Mouse (Mus musculus) lung, postnatal 4 days (tissue): Measurements from ENCODE around the gene Ipmk.
"Not testable (repeated sequence)": the region's sequence is repeated elsewhere in the genome, so short reads cannot be mapped to it uniquely, and the experiment has no call there.

Experiments
- DNase-seq, 2 experiments: peaks; one replicate each; pipeline ENCODE4 v3.0.0; 2021

Gene Ipmk

GRCm38 (mm10) chr10:71428246-71428864 is 80.8 kb downstream of the Ipmk start:
- peak; percentile 26 to 31 for DNase-seq

- no peak for DNase-seq
These were observed 83.1 kb downstream of the Ipmk start for GRCm38 (mm10) chr10:71430661-71431060.

GRCm38 (mm10) chr10:71443086-71443485 is 95.5 kb downstream of the Ipmk start:
- DNase-seq, result no peak

GRCm38 (mm10) chr10:71447661-71448060 is 100.1 kb downstream of the Ipmk start:
- no peak for DNase-seq

GRCm38 (mm10) chr10:71448284-71448683 is 100.7 kb downstream of the Ipmk start:
- DNase-seq, result no peak

- DNase-seq, result no peak
These were observed 107.8 kb downstream of the Ipmk start for GRCm38 (mm10) chr10:71455355-71455754.

GRCm38 (mm10) chr10:71462371-71462770 is 114.8 kb downstream of the Ipmk start:
- not testable (repeated sequence) for DNase-seq

- DNase-seq, result no peak
These were observed 116.9 kb downstream of the Ipmk start for GRCm38 (mm10) chr10:71464417-71464816.

- DNase-seq, result no peak
These were observed 120.8 kb downstream of the Ipmk start for GRCm38 (mm10) chr10:71468315-71468714.

GRCm38 (mm10) chr10:71469751-71470150 is 122.2 kb downstream of the Ipmk start:
- DNase-seq, result no peak

GRCm38 (mm10) chr10:71472033-71472432 is 124.5 kb downstream of the Ipmk start:
- DNase-seq, result no peak

GRCm38 (mm10) chr10:71473590-71473989 is 126.0 kb downstream of the Ipmk start:
- no peak for DNase-seq

GRCm38 (mm10) chr10:71476471-71477080 is 129.0 kb downstream of the Ipmk start:
- DNase-seq, result no peak

GRCm38 (mm10) chr10:71477147-71477546 is 129.6 kb downstream of the Ipmk start:
- DNase-seq, result no peak

- DNase-seq, result peak; percentile 49 to 70
These were observed 132.2 kb downstream of the Ipmk start for GRCm38 (mm10) chr10:71479700-71480325.
